Mouse (Mus musculus) 416B (cell line): ENCODE measurements at regions not wholly inside any gene's neighbourhood (a gene's known extent, or its start where the extent isn't known, plus 50 kb on each side); places are given as distances from the start of the nearest gene placed in this dataset.

Source experiments
- DNase-seq: peaks from one replicate; pipeline ENCODE4 v3.0.0; 2011; ENCODE audit warnings: low read depth

GRCm38 (mm10) chr10:56892666-56893209 is 515.6 kb downstream of the Gja1 start:
- DNase-seq: no peak

GRCm38 (mm10) chr10:56893210-56893705 is 516.1 kb downstream of the Gja1 start:
- DNase-seq: no peak

- no peak for DNase-seq
Measured at GRCm38 (mm10) chr10:56899640-56900274, 522.6 kb downstream of the Gja1 start.

GRCm38 (mm10) chr10:56900914-56901313 is 523.8 kb downstream of the Gja1 start:
- no peak for DNase-seq

GRCm38 (mm10) chr10:56912711-56913110 is 535.6 kb downstream of the Gja1 start:
- DNase-seq: peak; percentile 89

- DNase-seq: no peak
Measured at GRCm38 (mm10) chr10:56914103-56914502, 537.0 kb downstream of the Gja1 start.

- DNase-seq: no peak
Measured at GRCm38 (mm10) chr10:56918412-56918811, 541.3 kb downstream of the Gja1 start.

- DNase-seq: no peak
Measured at GRCm38 (mm10) chr10:56920711-56921672, 543.9 kb downstream of the Gja1 start.

- DNase-seq: no peak
Measured at GRCm38 (mm10) chr10:56935174-56935573, 551.0 kb upstream of the Hsf2 start.

- DNase-seq: no peak
Measured at GRCm38 (mm10) chr10:56941972-56942371, 544.2 kb upstream of the Hsf2 start.

- DNase-seq: peak; percentile 89
Measured at GRCm38 (mm10) chr10:56944434-56945145, 541.6 kb upstream of the Hsf2 start.

- peak; percentile 17 for DNase-seq
Measured at GRCm38 (mm10) chr10:56956728-56957127, 529.5 kb upstream of the Hsf2 start.

GRCm38 (mm10) chr10:56962096-56962807 is 523.9 kb upstream of the Hsf2 start:
- DNase-seq: no peak

GRCm38 (mm10) chr10:56963215-56963614 is 523.0 kb upstream of the Hsf2 start:
- peak; percentile 48 for DNase-seq

- no peak for DNase-seq
Measured at GRCm38 (mm10) chr10:56968913-56969312, 517.3 kb upstream of the Hsf2 start.

GRCm38 (mm10) chr10:56974812-56975211 is 511.4 kb upstream of the Hsf2 start:
- no peak for DNase-seq

- DNase-seq: no peak
Measured at GRCm38 (mm10) chr10:56979601-56980000, 506.6 kb upstream of the Hsf2 start.

- DNase-seq: no peak
Measured at GRCm38 (mm10) chr10:56980821-56981220, 505.4 kb upstream of the Hsf2 start.

GRCm38 (mm10) chr10:56982526-56983190 is 503.5 kb upstream of the Hsf2 start:
- no peak for DNase-seq

GRCm38 (mm10) chr10:56994969-56995368 is 491.2 kb upstream of the Hsf2 start:
- DNase-seq: no peak
